Mouse (Mus musculus) macrophage (primary cell): ENCODE data around the gene Lat2. TPM values are rescaled to one million over a fixed set of nuclear protein-coding genes. Genes with fewer than 3 reads are reported as not detected.
"Not testable (repeated sequence)": the region's sequence is repeated elsewhere in the genome, so short reads cannot be mapped to it uniquely, and the experiment has no call there.

Experiments
- H3K27ac ChIP-seq: fragments of 350-480 bp; formaldehyde crosslinking; 2 replicates; pipeline ENCODE4 v1.9.0; 2021
- H3K36me3 ChIP-seq: fragments of 350-480 bp; formaldehyde crosslinking; 2 replicates; pipeline ENCODE4 v1.9.0; 2021; ENCODE audit errors: inconsistent target
- H3K4me3 ChIP-seq: fragments of 350-480 bp; formaldehyde crosslinking; 2 replicates; pipeline ENCODE4 v1.9.0; 2021; ENCODE audit errors: inconsistent target
- H3K79me2 ChIP-seq: fragments of 350-480 bp; formaldehyde crosslinking; 2 replicates; pipeline ENCODE4 v1.9.0; 2021; ENCODE audit errors: inconsistent target
- WGBS: methylation state at CpG from one replicate; pipeline ENCODE4 v1.1.7; 2026; ENCODE audit warnings: inconsistent platforms; ENCODE audit not compliant: missing documents; 5-methylcytosine and 5-hydroxymethylcytosine counted together
- polyA plus RNA-seq: library from polyadenylated mRNA; stranded (reverse); fragments of 250-400 nt; gene quantifications from 3 replicates; pipeline ENCODE4 v1.2.4, GENCODE M21; 2018; ENCODE audit warnings: inconsistent platforms
- total RNA-seq, 78 experiments: library from RNA; depleted of rRNA; stranded (reverse); fragments of 250-400 nt; gene quantifications; 1 replicate in 9 of 78; 2 replicates in 24 of 78; 3 replicates in 43 of 78; 4 replicates in 2 of 78; pipeline ENCODE4 v1.2.4; 2018; ENCODE audit warnings: inconsistent platforms in 56 of 78

The Lat2 gene
- 1,000 to 10,000 TPM in 1 of 26 experiments, 100 to 1,000 TPM in 25; 103 to 1,091 (median 578) TPM for total RNA-seq (2018; cell fraction: chromatin; rRNA removed)
- 100 to 1,000 TPM; 220 to 372 (median 288) TPM for total RNA-seq (2018; cell fraction: cytosol; rRNA removed)
- total RNA-seq (2018; cell fraction: nucleus; rRNA removed): 100 to 1,000 TPM in 25 of 26 experiments, 10 to 100 TPM in 1; 99.9 to 631 (median 425) TPM
- 185 to 303 TPM (median 275 TPM) in 3 replicates for polyA plus RNA-seq

GRCm38 (mm10) chr5:134614802-134615201, at the start of gene Lat2:
Lat2 (minus strand) TSS chr5:134615025.
- Histone ChIP-seq H3K27ac (peak within 1 kb of the TSS; percentile 99), H3K79me2 (peaks cover 92% of the 10 kb centered on the region), H3K36me3 (peaks cover 20% of the 10 kb centered on the region), H3K4me3 (peak within 1 kb of the TSS; percentile 79)
- 24% methylated on average over 7 of the region's 7 CpGs for WGBS

- Histone ChIP-seq H3K36me3 (peaks cover 39% of the 10 kb centered on the region; the same call in 1 of the 2 replicates), H3K4me3 (no peak overlapping the region), H3K27ac (no peak overlapping the region), H3K79me2 (no peaks in the 10 kb centered on the region)
- WGBS: 97% methylated on average over 4 of the region's 4 CpGs
Observed at GRCm38 (mm10) chr5:134656708-134657107, 41.9 kb upstream of the Lat2 start.

GRCm38 (mm10) chr5:134652015-134652414, 37.2 kb upstream of the Lat2 start:
- WGBS: 58% methylated on average over 7 of the region's 7 CpGs
- no peaks in the 10 kb centered on the region for H3K79me2 ChIP-seq
- no peak overlapping the region for H3K27ac ChIP-seq
- no peaks in the 10 kb centered on the region for H3K36me3 ChIP-seq
- no peak overlapping the region for H3K4me3 ChIP-seq

GRCm38 (mm10) chr5:134650926-134651325, 36.1 kb upstream of the Lat2 start:
- H3K79me2 ChIP-seq: no peaks in the 10 kb centered on the region
- no peak overlapping the region for H3K4me3 ChIP-seq
- 72% methylated on average over 3 of the region's 5 CpGs for WGBS
- H3K27ac ChIP-seq: no peak overlapping the region
- no peaks in the 10 kb centered on the region for H3K36me3 ChIP-seq

- not testable (repeated sequence) for H3K27ac ChIP-seq, H3K79me2 ChIP-seq, H3K4me3 ChIP-seq, H3K36me3 ChIP-seq
- no CpG with 5 or more reads among the region's 4 CpGs for WGBS
Observed at GRCm38 (mm10) chr5:134648976-134649375, 34.2 kb upstream of the Lat2 start.

GRCm38 (mm10) chr5:134647394-134647793, 32.6 kb upstream of the Lat2 start:
- H3K36me3 ChIP-seq: no peaks in the 10 kb centered on the region

GRCm38 (mm10) chr5:134646461-134646860, 31.6 kb upstream of the Lat2 start:
- WGBS: 88% methylated on average over 4 of the region's 4 CpGs
- Histone ChIP-seq H3K79me2 (no peaks in the 10 kb centered on the region), H3K36me3 (no peaks in the 10 kb centered on the region), H3K4me3 (no peak overlapping the region), H3K27ac (no peak overlapping the region)

More at GRCm38 (mm10) chr5:134647394-134647793, 32.6 kb upstream of the Lat2 start:
- WGBS: 88% methylated on average over 2 of the region's 2 CpGs
- H3K27ac ChIP-seq: no peak overlapping the region
- H3K79me2 ChIP-seq: no peaks in the 10 kb centered on the region
- H3K4me3 ChIP-seq: no peak overlapping the region

GRCm38 (mm10) chr5:134644643-134645118, 29.9 kb upstream of the Lat2 start:
- H3K79me2 ChIP-seq: no peaks in the 10 kb centered on the region
- H3K36me3 ChIP-seq: no peaks in the 10 kb centered on the region
- H3K4me3 ChIP-seq: no peak overlapping the region
- WGBS: 81% methylated on average over 7 of the region's 8 CpGs
- no peak overlapping the region for H3K27ac ChIP-seq

GRCm38 (mm10) chr5:134644121-134644520, 29.3 kb upstream of the Lat2 start:
- no peak overlapping the region for H3K27ac ChIP-seq
- no peak overlapping the region for H3K4me3 ChIP-seq
- no peaks in the 10 kb centered on the region for H3K36me3 ChIP-seq
- WGBS: 100% methylated on average over 1 of the region's 1 CpGs
- no peaks in the 10 kb centered on the region for H3K79me2 ChIP-seq

- Histone ChIP-seq H3K4me3 (no peak overlapping the region), H3K27ac (no peak overlapping the region), H3K36me3 (0 out of 2 replicates have a peak, but pooled peaks cover 3% of the 10 kb centered on the region), H3K79me2 (peaks cover 33% of the 10 kb centered on the region)
- 90% methylated on average over 2 of the region's 3 CpGs for WGBS
Observed at GRCm38 (mm10) chr5:134640371-134640770, 25.5 kb upstream of the Lat2 start.

- 0 out of 2 replicates have a peak, but pooled peaks cover 4% of the 10 kb centered on the region for H3K36me3 ChIP-seq
- H3K27ac ChIP-seq: peak within 1 kb of the TSS; percentile 55
- H3K79me2 ChIP-seq: peaks cover 44% of the 10 kb centered on the region
- 1% methylated on average over 45 of the region's 52 CpGs for WGBS
- H3K4me3 ChIP-seq: peak within 1 kb of the TSS; percentile 86
Observed at GRCm38 (mm10) chr5:134639269-134639682, 24.5 kb upstream of the Lat2 start, which contains the start of gene Eif4h. Eif4h (minus strand) TSS chr5:134639490.

- H3K27ac ChIP-seq: peak overlapping the region; percentile 41
- WGBS: 1% methylated on average over 82 of the region's 85 CpGs
- 0 out of 2 replicates have a peak, but pooled peaks cover 4% of the 10 kb centered on the region for H3K36me3 ChIP-seq
- H3K4me3 ChIP-seq: peak overlapping the region; percentile 86
- peaks cover 50% of the 10 kb centered on the region for H3K79me2 ChIP-seq
Observed at GRCm38 (mm10) chr5:134638461-134639268, 23.8 kb upstream of the Lat2 start.

GRCm38 (mm10) chr5:134637820-134638367, 23.1 kb upstream of the Lat2 start:
- peak overlapping the region; percentile 86 for H3K4me3 ChIP-seq
- peak overlapping the region; percentile 41 for H3K27ac ChIP-seq
- 0 out of 2 replicates have a peak, but pooled peaks cover 4% of the 10 kb centered on the region for H3K36me3 ChIP-seq
- WGBS: 4% methylated on average over 5 of the region's 5 CpGs
- peaks cover 58% of the 10 kb centered on the region for H3K79me2 ChIP-seq

- Histone ChIP-seq H3K36me3 (peaks cover 13% of the 10 kb centered on the region; the same call in 1 of the 2 replicates), H3K27ac (no peak overlapping the region), H3K4me3 (no peak overlapping the region), H3K79me2 (peaks cover 100% of the 10 kb centered on the region)
- 73% methylated on average over 2 of the region's 2 CpGs for WGBS
Observed at GRCm38 (mm10) chr5:134632841-134633240, 18.0 kb upstream of the Lat2 start.
